Mouse (Mus musculus) liver, adult 2 months (tissue): ENCODE data around the gene Cdc27.

Experiments used
- CTCF ChIP-seq: fragments of 200-500 bp; IDR thresholded peaks from 2 replicates; pipeline ENCODE4 v1.5.1; 2011; ENCODE audit warnings: low read depth, low read length, control low read depth
- POLR2A ChIP-seq: fragments of 200-500 bp; IDR thresholded peaks from 2 replicates; pipeline ENCODE4 v1.6.1; 2011; ENCODE audit warnings: low read length, control low read depth; ENCODE audit not compliant: insufficient read depth; ENCODE audit errors: extremely low read depth

DNA sequence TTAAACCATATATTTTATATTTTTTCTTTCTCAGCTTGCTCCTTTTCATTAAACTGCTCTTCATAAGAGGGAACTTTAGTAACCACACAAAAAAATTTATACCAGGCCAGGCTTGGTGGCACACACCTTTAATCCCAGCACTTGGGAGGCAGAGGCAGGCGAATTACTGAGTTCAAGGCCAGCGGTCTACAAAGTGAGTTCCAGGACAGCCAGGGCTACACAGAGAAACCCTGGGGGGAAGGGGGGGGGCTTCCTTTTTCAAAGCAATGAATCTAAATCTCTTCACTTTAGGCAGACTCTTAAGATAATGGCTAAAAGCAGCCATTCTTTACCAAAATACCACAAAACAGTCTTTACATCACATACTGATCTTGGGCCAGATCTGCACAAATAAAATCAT is 90.7 kb downstream of the Cdc27 start:
- TF ChIP-seq CTCF (no peak), POLR2A (no peak)
